Mouse (Mus musculus): Measurements from ENCODE around the gene Ptgr1. TPM values are rescaled to one million over a fixed set of nuclear protein-coding genes. Genes with fewer than 3 reads are reported as not detected.

Gene Ptgr1
- total and polyA plus RNA-seq, 3 experiments: 11.7 to 20.6 TPM; not detected in 1

GRCm38 (mm10) chr4:59007016-59007415, 20.1 kb upstream of the Ptgr1 start:
- Histone ChIP-seq H3K27ac (ENCODE audit: control insufficient read depth, low read depth, low read length) (no peak overlapping the region), H3K4me1 (ENCODE audit: control insufficient read depth in 1 of 2, insufficient read depth in 2 of 2, low read length in 2 of 2) (peaks cover 23 to 35% of the 10 kb centered on the region in 2 experiments), H3K36me3 (ENCODE audit: control insufficient read depth in 1 of 2, insufficient read depth in 2 of 2, low read length in 2 of 2) (peaks cover 0 to 45% of the 10 kb centered on the region in 2 experiments; a peak in 2 of 4 replicates), H3K79me2 (ENCODE audit: control insufficient read depth, insufficient read depth, low read length, poor library complexity) (peaks cover 67% of the 10 kb centered on the region), H3K27me3 (ENCODE audit: control insufficient read depth in 1 of 2, insufficient read depth in 2 of 2, low read length in 2 of 2) (no peaks in the 10 kb centered on the region), H3K4me3 (ENCODE audit: control insufficient read depth in 1 of 2, insufficient read depth in 1 of 2, low read depth in 2 of 2, low read length in 2 of 2) (no peak overlapping the region), H3K9me3 (replicated peaks; ENCODE audit: insufficient read depth, low read length) (no peaks in the 10 kb centered on the region), H3K9ac (ENCODE audit: control insufficient read depth, low read depth, low read length, poor library complexity, severe bottlenecking) (no peak overlapping the region)
- TF ChIP-seq KAT2A (conservative IDR thresholded peaks at IDR 0.05; ENCODE audit: low read depth, low read length): no peak
- no peak for TF ChIP-seq TBP (IDR thresholded peaks at IDR 0.05; ENCODE audit: low read depth, low read length)
- TF ChIP-seq SIN3A (IDR thresholded peaks at IDR 0.05; ENCODE audit: low read length): no peak
- TF ChIP-seq HCFC1 (IDR thresholded peaks at IDR 0.05; ENCODE audit: low read depth, low read length): no peak
- TF ChIP-seq ZKSCAN1 (IDR thresholded peaks at IDR 0.05; ENCODE audit: low read depth, low read length): no peak
- no peak for TF ChIP-seq MYB (IDR thresholded peaks at IDR 0.05; ENCODE audit: low read depth, low read length)
- no peak for TF ChIP-seq RCOR1 (IDR thresholded peaks at IDR 0.05; ENCODE audit: low read depth, low read length)
- TF ChIP-seq TAL1 (IDR thresholded peaks at IDR 0.05; ENCODE audit: low read length): no peak
- no peak for TF ChIP-seq BHLHE40 (IDR thresholded peaks at IDR 0.05; ENCODE audit: borderline replicate concordance, low read depth, low read length)
- no peak for TF ChIP-seq EP300 (IDR thresholded peaks at IDR 0.05; ENCODE audit: low read depth in 1 of 2, low read length in 2 of 2)
- TF ChIP-seq GATA1 (IDR thresholded peaks at IDR 0.05; ENCODE audit: low read depth, low read length): no peak
- no peak for TF ChIP-seq NELFE (IDR thresholded peaks at IDR 0.05; ENCODE audit: low read depth, low read length)
- TF ChIP-seq USF2 (IDR thresholded peaks at IDR 0.05; ENCODE audit: borderline replicate concordance in 1 of 2, insufficient read depth in 1 of 2, low read depth in 1 of 2, low read length in 2 of 2): no peak
- TF ChIP-seq USF1 (IDR thresholded peaks at IDR 0.05; ENCODE audit: low read depth, low read length): no peak
- no peak for TF ChIP-seq ELF1 (IDR thresholded peaks at IDR 0.05; ENCODE audit: low read depth, low read length)
- no peak for TF ChIP-seq CHD2 (IDR thresholded peaks at IDR 0.05; ENCODE audit: low read length)
- DNase-seq (ENCODE audit: low read depth, low spot score): peak; percentile 47

DNA sequence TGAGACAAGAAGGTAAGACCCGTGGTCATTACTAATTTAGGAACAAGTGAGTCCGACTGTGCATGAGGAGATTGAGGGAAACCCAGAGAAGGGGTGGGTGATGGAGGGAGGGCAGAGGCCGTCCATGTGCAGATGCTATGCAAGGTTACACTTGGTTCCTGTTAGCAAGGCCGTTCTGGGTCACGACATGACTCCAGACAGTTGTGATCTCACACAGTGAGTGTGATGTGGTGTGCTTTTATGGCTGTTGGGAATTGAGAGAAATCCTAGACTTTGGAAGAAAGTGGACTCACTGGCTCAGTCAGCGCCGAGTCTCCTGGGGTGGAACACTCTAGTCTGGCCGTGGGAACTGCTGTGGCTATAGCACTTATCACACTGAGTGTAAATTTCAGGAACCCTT, 19.3 kb upstream of the Ptgr1 start:
- H3K9me3 ChIP-seq (replicated peaks; ENCODE audit: insufficient read depth, low read length): no peaks in the 10 kb centered on the region
- H3K79me2 ChIP-seq (ENCODE audit: control insufficient read depth, insufficient read depth, low read length, poor library complexity): peaks cover 65% of the 10 kb centered on the region
- no peak for TF ChIP-seq CTCF (IDR thresholded peaks at IDR 0.05 in 2 of 3, conservative IDR thresholded peaks at IDR 0.05 in 1 of 3; ENCODE audit: control insufficient read depth in 1 of 3, insufficient read depth in 1 of 3, low read depth in 2 of 3, low read length in 3 of 3, poor library complexity in 1 of 3, severe bottlenecking in 1 of 3)
- TF ChIP-seq MAX (IDR thresholded peaks at IDR 0.05; ENCODE audit: low read length): no peak
- TF ChIP-seq TCF12 (IDR thresholded peaks at IDR 0.05; ENCODE audit: low read depth, low read length): no peak
- no peak for DNase-seq (ENCODE audit: low read depth, low spot score)
- peaks cover 0 to 38% of the 10 kb centered on the region in 2 experiments; a peak in 2 of 4 replicates for H3K36me3 ChIP-seq (ENCODE audit: control insufficient read depth in 1 of 2, insufficient read depth in 2 of 2, low read length in 2 of 2)
- peaks cover 18 to 33% of the 10 kb centered on the region in 2 experiments for H3K4me1 ChIP-seq (ENCODE audit: control insufficient read depth in 1 of 2, insufficient read depth in 2 of 2, low read length in 2 of 2)
- H3K27ac ChIP-seq (ENCODE audit: control insufficient read depth, low read depth, low read length): no peak overlapping the region
- no peaks in the 10 kb centered on the region for H3K27me3 ChIP-seq (ENCODE audit: control insufficient read depth in 1 of 2, insufficient read depth in 2 of 2, low read length in 2 of 2)
- no peak overlapping the region for H3K9ac ChIP-seq (ENCODE audit: control insufficient read depth, low read depth, low read length, poor library complexity, severe bottlenecking)
- no peak overlapping the region for H3K4me3 ChIP-seq (ENCODE audit: control insufficient read depth in 1 of 2, insufficient read depth in 1 of 2, low read depth in 2 of 2, low read length in 2 of 2)
